Mouse (Mus musculus): ENCODE data around the gene Acox2. TPM values are rescaled to one million over a fixed set of nuclear protein-coding genes. Genes with fewer than 3 reads are reported as not detected.

Gene Acox2
- polyA plus RNA-seq, 1 experiment = not detected

DNA sequence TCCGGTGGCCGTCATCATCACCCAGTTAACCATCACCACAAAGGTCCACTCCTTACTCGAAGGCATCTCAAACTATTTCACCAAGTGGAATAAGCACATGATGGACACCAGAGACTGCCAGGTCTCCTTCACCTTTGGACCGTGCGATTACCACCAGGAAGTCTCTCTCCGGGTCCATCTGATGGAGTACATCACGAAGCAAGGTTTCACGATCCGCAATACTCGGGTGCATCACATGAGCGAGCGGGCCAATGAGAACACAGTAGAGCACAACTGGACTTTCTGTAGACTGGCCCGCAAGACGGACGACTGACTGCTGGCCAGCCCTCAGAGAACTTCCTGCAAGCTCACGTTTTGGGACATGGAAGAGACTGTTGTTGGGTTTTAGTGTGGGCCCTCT is 36.6 kb downstream of the Acox2 start:
- no peak for TF ChIP-seq GATA1 (IDR thresholded peaks at IDR 0.05; ENCODE audit: low read length)

DNA sequence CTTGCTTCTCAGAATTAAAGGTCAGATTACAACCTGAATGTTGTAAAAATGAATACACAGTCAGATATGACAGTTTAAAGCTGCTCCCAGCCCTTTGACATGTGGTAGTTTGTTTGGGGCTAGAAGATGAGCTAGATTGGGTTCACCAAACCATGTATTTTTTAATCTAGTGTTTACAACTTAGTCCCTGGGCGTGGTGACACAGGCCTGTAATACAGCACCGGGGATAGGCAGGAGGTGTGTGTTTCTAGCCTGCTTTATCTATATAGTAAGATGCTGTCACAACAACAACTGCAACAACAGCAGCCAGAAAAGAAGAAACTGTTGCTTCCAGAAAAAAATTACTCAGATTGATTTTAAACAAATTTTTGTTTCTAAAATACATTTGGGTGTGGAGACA is 38.2 kb downstream of the Acox2 start:
- TF ChIP-seq GATA1 (IDR thresholded peaks at IDR 0.05; ENCODE audit: low read length) = no peak

DNA sequence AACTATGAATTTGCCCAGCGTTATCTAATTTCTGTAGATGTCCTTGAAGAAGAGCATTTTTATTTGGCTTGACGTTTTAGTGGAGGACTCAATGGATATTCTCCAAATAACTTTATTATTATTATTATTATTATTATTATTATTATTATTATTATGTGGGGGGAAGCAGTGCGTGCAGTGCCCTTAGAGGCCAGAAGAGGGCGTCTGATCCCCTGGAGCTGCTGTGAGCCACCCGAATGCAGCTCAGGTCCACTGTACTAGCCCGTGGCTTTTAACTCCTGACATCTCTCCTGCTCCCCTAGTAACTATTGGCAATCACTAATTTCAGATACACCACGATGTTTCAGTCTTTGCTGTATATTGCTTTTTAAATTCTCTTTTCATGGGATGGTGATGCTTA is 38.8 kb downstream of the Acox2 start:
- TF ChIP-seq GATA1 (IDR thresholded peaks at IDR 0.05; ENCODE audit: low read length) = no peak

DNA sequence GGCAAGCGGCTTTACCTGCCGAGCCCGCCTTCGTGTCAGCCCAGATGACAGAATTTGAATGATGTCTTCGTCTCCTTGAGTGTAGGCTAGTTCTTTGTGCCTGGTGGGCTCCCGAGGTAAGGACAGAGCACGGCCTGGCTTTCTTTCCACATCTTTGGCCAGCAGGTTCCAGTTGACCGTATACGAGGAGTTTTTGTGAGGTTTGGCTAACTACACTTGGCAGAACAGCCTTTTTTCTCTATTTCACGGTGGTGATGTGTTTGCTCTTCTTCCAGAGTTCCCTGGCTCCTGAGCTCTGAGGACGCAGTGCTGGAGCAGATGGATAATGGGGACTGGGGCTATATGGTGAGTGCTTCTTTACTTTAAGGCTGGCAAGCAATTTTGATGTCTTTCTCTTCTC is 39.3 kb downstream of the Acox2 start:
- no peak for TF ChIP-seq GATA1 (IDR thresholded peaks at IDR 0.05; ENCODE audit: low read length)

DNA sequence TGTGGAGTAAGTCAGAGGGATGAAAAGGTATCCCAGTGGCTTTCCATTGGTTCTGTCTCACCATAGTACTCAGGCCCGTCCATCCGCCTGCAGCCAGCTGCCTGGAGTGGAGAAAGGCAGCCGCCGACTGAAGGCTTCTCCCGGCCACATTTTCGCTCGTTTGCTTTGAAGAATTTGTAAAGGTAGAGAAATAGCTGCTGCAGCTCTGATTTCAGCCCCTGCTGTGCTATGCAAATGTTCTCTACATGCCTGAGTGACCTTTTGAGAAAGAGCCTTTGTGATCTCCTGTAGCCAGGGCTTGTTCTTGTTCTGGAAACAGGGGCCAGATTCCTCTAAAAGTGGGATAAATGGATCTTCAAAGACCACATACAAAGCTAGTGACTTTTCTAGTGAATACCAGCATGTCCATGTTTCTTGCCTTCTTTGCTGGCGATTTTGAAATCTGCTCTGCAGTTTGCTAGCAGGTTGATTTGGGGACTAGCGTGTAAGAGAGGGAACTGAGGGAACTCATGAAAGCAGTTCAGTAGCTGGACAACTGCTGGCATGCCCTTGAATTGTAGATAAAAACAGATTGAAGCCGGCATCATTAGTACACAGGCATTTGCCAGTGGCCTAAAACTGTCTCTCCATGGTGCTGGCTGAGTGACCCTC is 40.3 kb downstream of the Acox2 start:
- TF ChIP-seq GATA1 (IDR thresholded peaks at IDR 0.05; ENCODE audit: low read length) = no peak

DNA sequence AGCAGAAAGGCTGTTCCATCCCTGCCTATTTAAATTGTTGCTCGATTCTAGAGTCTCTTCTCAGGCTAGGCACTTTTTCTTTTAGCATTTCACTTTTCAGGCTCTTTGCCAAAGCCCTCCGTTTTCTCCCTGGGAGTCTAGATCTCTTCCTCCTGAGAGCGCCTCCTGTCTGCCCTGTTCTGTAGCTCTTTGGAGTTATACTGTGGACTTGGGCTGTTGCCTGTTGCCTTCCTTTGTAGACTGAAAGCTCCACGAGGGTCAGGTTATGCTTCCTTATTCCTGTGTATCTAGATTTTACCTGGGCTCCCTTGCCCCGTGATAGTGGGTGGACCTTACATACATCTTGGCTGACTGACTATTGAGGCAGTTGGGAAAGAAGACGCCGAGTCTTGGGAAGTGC is 40.9 kb downstream of the Acox2 start:
- TF ChIP-seq GATA1 (IDR thresholded peaks at IDR 0.05; ENCODE audit: low read length) = no peak

DNA sequence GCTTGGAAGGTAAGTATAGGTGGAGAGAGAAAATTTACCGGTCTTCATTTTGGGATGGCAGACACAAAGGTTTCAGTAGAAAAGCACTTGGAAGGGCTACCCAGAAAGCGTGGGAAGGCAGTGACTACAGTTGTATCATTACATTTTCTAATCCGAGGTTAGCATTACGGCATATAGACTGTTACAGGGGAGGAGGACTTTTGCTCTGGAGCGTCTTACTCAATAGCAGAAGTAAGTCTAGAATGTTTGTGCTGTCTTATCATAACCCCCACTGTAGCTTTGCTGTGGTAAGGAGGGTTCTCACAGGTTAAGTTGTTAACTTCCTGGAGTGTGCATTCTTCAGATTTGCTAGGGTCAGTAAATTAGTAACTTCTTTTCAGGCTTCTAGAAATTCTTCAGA is 43.1 kb downstream of the Acox2 start:
- no peak for TF ChIP-seq GATA1 (IDR thresholded peaks at IDR 0.05; ENCODE audit: low read length)

DNA sequence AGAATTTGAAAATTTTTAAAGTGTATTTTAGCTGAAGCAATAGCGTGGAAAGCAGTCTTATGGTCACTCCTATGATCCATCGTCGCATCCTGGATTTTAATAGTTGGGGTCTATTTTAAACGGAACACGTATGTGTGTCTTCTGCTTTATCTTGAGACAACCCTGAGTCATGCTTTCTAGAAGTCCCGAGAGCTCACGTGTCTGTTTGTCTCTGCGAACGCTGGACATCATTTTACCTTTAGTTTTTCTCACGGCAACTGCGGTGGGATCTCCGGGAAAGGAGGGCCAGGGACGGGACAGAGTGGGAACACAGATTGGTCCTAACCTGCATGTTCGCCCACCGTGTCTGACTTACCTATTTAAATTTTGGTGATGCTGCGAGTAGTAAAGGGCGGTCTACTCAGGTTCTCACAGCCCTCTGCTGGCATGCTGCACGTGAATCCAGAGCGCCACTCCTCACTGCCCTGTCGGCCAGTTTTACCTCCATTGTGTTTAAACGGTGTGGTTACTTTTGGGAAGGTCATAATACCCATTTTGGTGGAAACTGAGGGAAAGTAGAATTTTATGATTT is 43.9 kb downstream of the Acox2 start:
- TF ChIP-seq GATA1 (IDR thresholded peaks at IDR 0.05; ENCODE audit: low read length) = no peak

DNA sequence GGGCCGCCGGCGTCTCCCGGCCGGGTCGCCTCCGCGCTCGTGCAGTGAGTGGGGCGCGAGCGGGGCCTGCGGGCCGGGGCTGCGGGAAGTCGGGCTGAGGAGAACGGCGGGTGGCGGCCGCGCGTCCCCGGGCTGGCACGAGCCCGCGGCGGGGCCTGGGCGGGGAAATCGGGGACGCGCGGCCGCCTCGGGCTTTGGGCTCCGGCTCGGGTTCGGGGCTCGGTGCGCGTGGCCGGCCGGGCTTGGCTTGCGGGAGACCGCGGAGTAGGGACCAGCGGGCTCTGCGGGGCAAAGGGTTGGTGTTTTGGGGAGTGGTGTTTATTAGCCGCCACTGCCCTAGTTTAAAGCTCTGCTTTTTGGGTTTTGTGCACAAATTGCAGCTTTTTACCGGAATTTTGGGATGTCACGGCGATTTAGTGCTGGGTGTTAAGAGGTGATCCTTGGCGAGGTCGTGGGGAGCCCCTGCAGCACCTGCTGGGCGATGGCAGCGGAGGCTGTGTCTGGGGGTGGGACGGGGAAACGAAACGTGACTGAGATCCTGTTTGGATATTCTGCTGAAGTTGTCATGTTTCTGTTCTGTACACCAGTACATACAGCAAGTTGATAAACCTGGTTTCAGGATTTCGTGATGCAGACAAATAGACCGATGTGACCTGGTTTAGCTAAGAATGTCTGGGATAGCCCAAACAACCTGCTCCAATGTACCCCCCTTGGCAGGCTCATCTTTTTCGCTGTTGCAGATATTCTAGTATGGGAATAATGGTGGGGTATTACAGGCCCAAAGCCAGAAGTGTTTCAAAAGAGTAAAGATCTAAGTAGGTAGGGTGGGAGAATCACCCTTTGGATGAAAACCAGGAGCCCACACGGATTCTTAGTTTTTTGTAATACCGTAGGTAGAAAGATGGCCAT is 44.6 kb downstream of the Acox2 start:
- no peak for TF ChIP-seq GATA1 (IDR thresholded peaks at IDR 0.05; ENCODE audit: low read length)

DNA sequence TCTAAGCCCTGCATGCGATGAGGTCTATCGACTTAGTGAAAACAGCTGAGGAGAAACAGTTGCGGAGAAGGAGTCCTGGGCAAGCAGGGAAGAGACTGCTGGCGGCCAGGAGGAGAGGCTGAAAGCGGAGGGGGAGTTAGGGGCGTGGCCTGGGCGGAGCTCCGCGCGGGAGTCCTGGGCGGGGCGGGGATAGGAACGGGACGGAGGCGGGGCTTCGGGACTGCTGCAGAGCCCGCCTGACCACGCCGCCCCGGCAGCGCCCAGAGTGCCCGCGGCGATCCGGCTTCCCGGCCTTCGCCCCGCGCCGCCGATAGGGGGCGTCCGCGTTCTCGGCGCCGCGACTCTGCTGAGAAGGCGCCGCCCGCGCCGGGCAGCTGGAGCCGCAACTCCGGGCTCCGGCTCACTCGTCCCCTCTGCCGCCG is 45.3 kb downstream of the Acox2 start, which contains the start of gene Kctd6:
Gene Kctd6, plus strand, starts transcription at position 338 of the 422 bp plus-strand sequence.
- no peak for TF ChIP-seq GATA1 (IDR thresholded peaks at IDR 0.05; ENCODE audit: low read length)

DNA sequence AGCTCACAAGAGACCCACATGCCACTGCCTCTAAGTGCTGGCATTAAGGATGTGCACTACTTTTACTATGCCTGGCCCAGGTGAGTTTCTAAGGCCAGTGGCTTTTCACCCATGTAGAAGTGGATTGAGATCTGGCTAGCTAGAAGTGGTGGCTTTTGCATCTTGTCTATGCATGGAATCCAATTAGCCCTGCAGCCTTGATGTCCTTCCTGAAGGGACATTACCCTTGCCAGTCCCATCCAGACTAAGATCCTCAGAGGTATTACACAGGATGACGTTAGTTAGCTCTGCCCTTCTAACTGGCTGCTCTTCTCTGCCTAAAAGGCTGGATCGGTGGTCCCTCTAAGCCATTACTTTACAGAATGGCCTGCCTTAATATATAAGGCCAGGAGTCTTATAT is 46.2 kb downstream of the Acox2 start:
- no peak for TF ChIP-seq GATA1 (IDR thresholded peaks at IDR 0.05; ENCODE audit: low read length)

DNA sequence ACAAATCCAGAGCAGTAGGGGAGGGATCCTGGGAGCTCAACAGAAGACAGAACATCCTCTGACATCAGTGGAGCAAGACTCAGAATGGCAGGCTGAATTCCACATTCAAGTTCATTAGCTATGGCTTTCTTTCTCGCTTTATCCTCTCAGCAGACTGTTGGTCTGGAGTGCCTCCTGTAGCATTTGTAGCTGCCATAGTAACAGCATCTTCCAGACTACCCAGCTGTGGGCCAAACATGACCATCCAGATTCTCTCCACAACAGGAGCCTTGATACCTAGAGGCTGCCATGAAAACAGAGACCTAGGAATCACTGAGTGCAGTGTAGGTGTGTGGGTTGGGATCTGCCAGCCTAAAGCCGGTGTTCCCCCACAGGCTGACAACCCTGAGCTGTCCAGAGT is 49.3 kb downstream of the Acox2 start:
- no peak for TF ChIP-seq GATA1 (IDR thresholded peaks at IDR 0.05; ENCODE audit: low read length)

DNA sequence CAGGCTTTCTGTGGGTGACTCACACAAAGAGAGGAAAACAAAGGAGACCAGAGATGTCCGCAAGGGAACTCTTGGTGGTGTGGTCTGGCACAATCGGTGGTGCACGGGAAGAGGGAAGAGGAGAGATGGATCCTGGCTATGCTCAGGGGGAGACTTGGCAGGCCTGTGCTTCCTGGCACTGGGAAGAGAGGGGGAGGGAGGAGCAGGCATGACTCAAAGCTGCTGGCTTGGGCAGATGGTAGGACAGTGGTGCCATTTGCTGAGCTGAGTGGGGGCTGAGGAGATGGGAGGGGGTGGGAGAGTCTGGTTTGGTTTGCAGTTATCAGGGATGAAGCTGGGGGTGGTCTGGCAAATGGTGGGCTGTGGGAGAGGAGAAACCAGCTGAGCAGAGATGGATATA is 50.3 kb downstream of the Acox2 start:
- no peak for TF ChIP-seq GATA1 (IDR thresholded peaks at IDR 0.05; ENCODE audit: low read length)

DNA sequence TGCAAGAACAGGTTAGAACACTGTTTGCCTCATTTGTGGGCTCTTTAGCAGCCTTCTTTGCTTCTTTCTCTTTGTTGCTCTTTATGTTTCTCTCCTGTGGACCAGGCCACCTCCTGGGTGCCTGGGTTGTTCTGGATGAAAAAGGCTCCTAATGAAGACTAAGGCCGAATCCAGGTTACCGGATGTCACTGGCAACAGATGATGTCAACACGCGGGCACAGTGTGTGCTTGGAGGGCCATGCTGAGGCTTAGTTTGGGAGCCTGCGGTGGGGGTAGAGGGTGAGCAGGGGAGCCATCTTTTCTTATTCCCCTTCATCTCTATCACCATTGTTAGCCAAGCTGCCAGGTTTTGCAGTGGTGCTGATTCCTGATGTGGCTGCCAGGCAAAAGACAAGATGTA is 51.6 kb downstream of the Acox2 start:
- no peak for TF ChIP-seq GATA1 (IDR thresholded peaks at IDR 0.05; ENCODE audit: low read length)

DNA sequence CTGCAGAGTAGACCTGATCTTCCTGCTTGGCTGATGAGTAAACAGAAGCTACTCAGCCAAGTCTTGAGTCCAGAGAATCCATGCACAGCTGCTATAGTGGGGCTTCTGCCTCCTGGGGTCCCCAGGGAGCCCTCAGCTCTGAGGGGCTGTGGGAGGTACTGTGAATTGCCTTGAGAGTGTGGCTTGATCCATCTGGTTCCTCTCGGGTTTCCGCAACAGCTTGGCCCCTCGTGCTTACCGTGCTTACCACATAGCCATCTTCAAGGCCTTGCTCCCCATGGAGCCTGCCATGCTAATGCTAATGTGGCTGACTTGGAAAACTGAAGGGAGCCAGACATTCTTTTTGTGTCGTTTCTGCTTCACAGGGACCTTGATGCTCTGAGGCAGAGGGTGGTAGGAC is 52.0 kb downstream of the Acox2 start:
- no peak for TF ChIP-seq GATA1 (IDR thresholded peaks at IDR 0.05; ENCODE audit: low read length)

DNA sequence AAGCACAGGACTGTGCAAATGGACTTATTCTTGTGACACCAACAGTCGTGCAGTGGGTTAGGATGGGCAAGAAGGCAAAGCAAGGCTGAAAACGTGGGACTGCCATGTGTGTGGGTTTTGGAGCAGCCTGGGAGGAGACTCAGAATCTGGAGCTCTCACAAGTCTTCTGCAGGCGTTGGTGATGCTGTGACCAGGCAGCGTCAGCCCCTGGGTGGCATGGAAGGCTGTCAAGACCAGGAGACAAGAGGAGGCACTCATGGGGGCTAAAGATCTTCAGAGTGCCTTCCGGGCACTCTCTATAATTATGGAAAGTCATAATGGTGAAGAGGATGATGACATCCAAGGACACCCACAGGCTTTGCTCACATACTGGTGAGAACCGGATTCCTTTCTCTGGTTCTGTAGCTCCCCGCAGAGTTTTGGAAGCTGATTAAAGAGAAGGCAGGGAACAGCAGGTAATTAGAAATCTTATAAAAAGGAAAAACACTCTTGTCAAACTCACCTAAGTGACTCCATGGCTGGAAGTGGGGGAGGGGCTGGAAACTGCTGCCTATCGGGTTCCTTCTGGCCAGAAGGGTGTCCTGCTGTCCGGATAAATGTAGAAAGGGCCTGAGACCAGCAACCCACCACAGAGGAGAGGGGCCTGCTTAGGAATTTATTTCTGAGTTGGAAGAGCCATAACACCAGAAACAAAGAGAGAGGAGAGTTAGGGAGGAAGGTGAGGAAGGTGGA is 52.8 kb downstream of the Acox2 start:
- no peak for TF ChIP-seq GATA1 (IDR thresholded peaks at IDR 0.05; ENCODE audit: low read length)

All from G1E-ER4 (cell line).